Mouse (Mus musculus) cortical plate, adult 2 months (tissue): ENCODE data around the gene Bbip1. TPM values are rescaled to one million over a fixed set of nuclear protein-coding genes. Genes with fewer than 3 reads are reported as not detected.
"Not testable (repeated sequence)": the region's sequence is repeated elsewhere in the genome, so short reads cannot be mapped to it uniquely, and the experiment has no call there.

ENCODE experiments used
- H3K27ac ChIP-seq: fragments of 200-500 bp; 2 replicates; pipeline ENCODE4 v1.5.1; 2012; ENCODE audit warnings: low read length, control low read depth, inconsistent platforms; ENCODE audit not compliant: insufficient read depth
- H3K4me1 ChIP-seq: fragments of 200-500 bp; 2 replicates; pipeline ENCODE4 v1.6.1; 2011; ENCODE audit warnings: low read length; ENCODE audit not compliant: control insufficient read depth, insufficient read depth
- H3K4me3 ChIP-seq: fragments of 200-500 bp; 2 replicates; pipeline ENCODE4 v1.5.1; 2011; ENCODE audit warnings: mild to moderate bottlenecking, low read length, control low read depth; ENCODE audit not compliant: insufficient read depth
- CTCF ChIP-seq: fragments of 200-500 bp; IDR thresholded peaks from 2 replicates; pipeline ENCODE4 v1.5.1; 2011; ENCODE audit warnings: mild to moderate bottlenecking, control low read depth, low read length; ENCODE audit not compliant: insufficient read depth; ENCODE audit errors: extremely low read depth
- POLR2A ChIP-seq: fragments of 200-500 bp; IDR thresholded peaks from 2 replicates; pipeline ENCODE4 v1.6.1; 2011; ENCODE audit warnings: mild to moderate bottlenecking, low read length, control low read depth; ENCODE audit not compliant: insufficient read depth; ENCODE audit errors: extremely low read depth
- polyA plus RNA-seq: library from polyadenylated mRNA; depleted of rRNA; stranded (reverse); fragments of >200 nt; gene quantifications from 2 replicates; pipeline ENCODE4 v1.2.3, GENCODE M21; 2012; rRNA removed

Bbip1 gene
- 81.2 and 89.1 TPM in 2 replicates for polyA plus RNA-seq

DNA sequence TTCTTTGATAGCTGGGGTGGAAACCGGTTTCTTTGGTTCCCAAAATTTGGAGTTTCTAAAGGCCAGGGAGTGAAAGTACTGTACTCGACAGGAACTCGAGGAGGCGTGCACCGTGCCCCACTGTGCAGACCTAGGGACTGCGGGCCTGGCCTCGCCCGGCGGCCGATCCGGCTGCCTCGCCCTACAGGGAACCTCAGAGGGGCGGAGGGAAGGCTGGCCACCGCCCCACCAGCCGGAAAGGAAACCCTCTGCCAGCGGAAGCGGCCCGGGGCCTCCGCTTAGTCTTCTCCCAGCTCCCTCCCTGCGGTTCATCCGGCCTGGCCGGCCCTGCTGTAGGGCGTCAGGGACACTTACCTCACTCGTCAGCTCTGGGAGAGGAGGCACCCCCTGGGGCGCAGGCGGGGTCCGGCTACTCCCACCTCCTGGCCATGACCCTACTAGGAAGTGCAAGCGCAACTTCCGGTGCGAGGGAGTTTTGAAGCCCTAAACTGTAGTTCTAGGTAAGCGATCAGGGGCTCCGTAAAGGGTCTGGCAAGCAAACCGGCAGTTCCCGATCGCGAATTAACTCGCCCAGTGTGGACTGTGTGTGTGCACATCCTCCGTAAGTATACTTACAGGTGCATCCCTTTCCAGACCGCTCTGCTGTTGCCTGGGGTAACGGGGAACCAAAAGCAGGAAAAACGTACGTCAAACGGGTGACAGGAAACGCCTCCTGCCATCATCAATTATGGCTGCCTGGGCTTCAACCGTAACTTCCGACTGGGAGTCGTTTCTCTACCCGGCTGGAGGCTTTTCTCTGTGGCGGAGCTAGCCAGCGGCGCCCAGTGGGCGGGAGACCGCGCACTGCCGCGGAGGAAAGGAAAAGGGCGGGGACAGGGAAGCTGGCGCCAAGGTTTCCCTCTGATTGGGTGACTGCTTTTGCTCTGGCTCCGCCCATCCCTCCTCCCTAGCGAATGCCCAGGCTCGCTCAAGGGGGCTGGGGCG, at the start of gene Bbip1, which contains the start of gene Shoc2:
Bbip1 (minus strand) TSS at position 826 of the 984 bp plus-strand sequence.
Shoc2 (plus strand) TSS at position 505 of the 984 bp plus-strand sequence.
- H3K4me3 ChIP-seq: peak within 1 kb of the TSS; percentile 76
- TF ChIP-seq CTCF (no peak), POLR2A (peak; percentile 47)
- peaks cover 2% of the 10 kb centered on the region; the same call in 1 of the 2 replicates for H3K4me1 ChIP-seq
- H3K27ac ChIP-seq: peak within 1 kb of the TSS; percentile 66

DNA sequence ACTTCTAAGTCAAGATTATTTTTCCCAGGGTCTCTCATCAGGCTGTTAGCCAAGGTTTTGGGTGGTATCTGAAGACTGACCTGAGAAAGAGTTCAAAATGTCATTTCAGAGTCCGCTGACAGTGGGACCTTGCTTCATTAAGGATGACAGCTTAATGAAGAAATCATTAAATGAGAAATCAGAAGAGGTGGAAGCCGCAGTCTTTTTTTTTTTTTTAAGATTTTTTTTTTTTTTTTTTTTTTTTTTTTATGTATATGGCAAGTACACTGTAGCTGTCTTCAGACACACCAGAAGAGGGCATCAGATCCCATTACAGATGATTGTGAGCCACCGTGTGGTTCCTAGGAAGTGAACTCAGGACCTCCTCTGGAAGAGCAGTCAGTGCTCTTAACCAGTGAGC, 49.4 kb upstream of the Bbip1 start:
- no peak overlapping the region for H3K27ac ChIP-seq
- no peak overlapping the region for H3K4me3 ChIP-seq
- H3K4me1 ChIP-seq: peaks cover 2% of the 10 kb centered on the region
- TF ChIP-seq CTCF: no peak
- no peak for TF ChIP-seq POLR2A

DNA sequence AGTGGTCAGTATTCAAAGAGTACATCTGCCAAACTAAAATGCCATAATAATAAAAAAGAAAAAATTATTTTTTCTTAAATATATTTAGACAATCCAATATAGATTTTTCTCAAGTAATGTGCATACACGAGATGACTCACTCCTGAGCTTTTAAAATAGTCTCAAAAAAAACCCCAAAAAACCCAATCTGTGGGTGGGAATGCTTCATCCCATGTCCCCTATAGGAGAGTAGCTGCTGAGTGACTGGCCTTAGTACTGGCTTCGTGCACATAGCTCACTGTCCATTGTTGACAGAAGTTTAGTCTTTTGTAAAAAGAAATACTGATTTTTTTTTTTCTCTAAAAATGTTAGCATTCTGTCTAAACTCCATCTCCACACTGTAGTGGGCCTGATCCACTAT, 46.1 kb upstream of the Bbip1 start:
- no peak overlapping the region for H3K27ac ChIP-seq
- TF ChIP-seq CTCF: no peak
- no peak for TF ChIP-seq POLR2A
- H3K4me3 ChIP-seq: no peak overlapping the region
- H3K4me1 ChIP-seq: peaks cover 2% of the 10 kb centered on the region

DNA sequence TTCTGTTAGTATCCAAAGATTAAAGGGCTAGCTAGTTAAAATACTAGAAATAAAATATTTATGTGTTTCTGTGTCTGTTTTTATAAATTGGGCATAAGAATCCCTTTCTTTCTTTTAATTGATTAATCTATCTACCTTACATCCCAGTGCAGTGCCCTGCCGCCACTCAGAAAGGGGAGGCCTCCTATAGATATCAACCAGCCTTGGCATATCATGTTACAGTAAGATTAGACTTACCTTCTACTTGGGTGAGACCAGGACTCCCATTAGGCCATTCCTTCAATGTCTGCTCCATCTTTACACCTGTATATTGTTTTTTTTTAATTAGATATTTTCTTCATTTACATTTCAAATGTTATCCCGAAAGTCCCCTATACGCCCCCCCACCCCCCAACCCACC, 40.2 kb upstream of the Bbip1 start:
- no peak overlapping the region for H3K4me3 ChIP-seq
- H3K4me1 ChIP-seq: no peaks in the 10 kb centered on the region; the same call in 1 of the 2 replicates
- H3K27ac ChIP-seq: no peak overlapping the region
- no peak for TF ChIP-seq CTCF
- no peak for TF ChIP-seq POLR2A

DNA sequence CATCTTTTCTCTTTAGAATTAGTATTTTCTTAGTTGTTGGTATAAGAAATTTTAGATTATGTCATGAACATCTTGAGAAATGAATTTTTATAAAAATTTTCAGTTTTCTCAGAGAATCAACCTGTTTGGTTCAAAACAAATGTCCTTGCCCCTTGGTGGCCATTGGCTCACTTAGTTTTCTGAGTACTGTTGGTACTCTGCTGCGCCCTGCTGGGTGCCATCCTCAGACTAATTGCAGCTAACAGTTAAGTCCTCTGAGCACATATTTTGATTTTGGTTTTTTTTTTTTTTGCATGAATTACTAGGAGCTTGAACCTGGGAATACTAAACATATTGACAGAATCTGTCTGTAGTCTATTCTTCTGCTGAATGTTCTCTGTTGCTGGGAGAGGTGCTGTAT, 38.9 kb upstream of the Bbip1 start:
- TF ChIP-seq CTCF (peak; percentile 20; the same call in 1 of the 2 replicates), POLR2A (no peak)
- no peaks in the 10 kb centered on the region for H3K4me1 ChIP-seq
- no peak overlapping the region for H3K4me3 ChIP-seq
- H3K27ac ChIP-seq: no peak overlapping the region

DNA sequence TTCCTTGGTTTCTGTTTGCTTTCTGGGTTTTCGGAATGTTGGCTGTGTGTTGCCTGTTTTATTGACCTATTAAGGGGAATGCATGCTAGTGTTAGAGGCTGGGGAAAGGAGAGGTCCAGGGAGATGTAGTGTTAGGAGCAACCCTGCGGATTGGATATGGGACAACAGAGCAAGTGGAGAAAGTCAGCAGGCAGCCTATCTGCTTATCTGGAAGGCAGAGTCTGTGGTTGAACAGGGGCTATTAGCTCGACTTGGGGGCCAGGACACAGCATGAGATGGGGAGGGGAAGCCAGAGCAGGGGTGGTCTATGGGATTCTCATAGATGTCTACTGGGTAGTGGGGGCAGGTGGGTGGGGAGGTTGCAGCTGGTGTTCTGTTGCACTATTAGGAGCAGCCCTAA, 37.6 kb upstream of the Bbip1 start:
- H3K27ac ChIP-seq: no peak overlapping the region
- H3K4me1 ChIP-seq: no peaks in the 10 kb centered on the region
- no peak for TF ChIP-seq CTCF
- TF ChIP-seq POLR2A: no peak
- H3K4me3 ChIP-seq: no peak overlapping the region

DNA sequence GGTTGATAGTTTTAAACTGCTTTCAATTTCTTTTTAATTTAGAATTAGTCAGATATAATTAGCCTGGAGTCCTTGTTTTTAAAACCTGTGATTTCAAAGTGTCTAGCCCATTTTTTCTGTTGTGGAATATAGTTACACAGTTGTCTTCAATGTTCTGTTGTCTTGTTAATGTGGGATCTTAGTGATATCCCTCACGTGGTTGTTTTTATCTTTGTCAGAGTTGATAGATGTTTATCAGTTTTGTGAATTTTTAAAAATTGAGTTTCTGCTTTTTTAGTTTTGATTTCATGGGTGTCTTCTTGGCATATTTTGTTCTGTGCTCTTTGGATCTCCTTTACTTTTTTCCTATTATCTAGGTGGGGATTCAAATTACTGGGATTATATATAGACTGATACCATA, 29.2 kb upstream of the Bbip1 start:
- Histone ChIP-seq H3K4me3 (no peak overlapping the region), H3K27ac (no peak overlapping the region), H3K4me1 (no peaks in the 10 kb centered on the region)
- TF ChIP-seq POLR2A (no peak), CTCF (no peak)

DNA sequence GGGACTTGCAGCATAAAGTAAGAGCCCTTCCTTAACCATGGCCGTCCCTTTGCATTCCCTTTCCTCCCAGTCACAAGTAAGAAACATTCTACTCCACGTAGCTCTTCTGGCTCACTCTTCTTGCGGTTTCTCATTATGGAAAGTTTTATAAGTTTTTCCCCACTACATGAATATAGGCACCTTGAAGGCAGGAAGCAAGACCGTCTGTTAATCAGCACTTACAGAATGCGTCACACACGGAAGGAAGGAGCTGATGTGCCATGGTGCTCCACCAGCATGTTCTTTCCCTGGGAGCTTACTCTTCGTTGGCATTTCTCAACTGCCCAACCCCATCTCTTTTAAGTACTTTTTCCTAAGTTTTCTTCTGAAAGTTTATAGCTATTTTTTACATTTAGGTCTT, 27.5 kb upstream of the Bbip1 start:
- no peaks in the 10 kb centered on the region for H3K4me1 ChIP-seq
- TF ChIP-seq POLR2A: no peak
- TF ChIP-seq CTCF: no peak
- no peak overlapping the region for H3K4me3 ChIP-seq
- no peak overlapping the region for H3K27ac ChIP-seq

DNA sequence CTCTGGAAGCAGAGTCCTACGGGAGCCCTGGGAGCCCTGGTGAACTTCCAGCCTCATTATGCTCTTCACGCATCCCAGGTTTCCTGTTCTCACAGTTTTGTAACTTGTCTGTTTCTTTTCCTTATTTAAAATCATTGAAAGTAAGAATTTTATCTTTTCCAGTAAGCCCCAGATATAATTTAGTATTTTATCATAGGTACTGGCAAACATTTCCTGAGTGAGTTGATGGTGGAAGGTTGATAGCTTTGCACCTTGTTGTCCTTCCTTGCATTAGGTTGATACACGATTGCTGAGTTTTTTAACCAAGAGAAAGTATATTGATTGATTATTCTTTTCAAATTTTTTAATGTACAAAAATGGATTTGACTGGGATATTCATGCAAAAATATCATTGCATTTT, 24.8 kb upstream of the Bbip1 start:
- Histone ChIP-seq H3K4me3 (no peak overlapping the region), H3K27ac (no peak overlapping the region), H3K4me1 (no peaks in the 10 kb centered on the region)
- TF ChIP-seq CTCF: no peak
- no peak for TF ChIP-seq POLR2A

DNA sequence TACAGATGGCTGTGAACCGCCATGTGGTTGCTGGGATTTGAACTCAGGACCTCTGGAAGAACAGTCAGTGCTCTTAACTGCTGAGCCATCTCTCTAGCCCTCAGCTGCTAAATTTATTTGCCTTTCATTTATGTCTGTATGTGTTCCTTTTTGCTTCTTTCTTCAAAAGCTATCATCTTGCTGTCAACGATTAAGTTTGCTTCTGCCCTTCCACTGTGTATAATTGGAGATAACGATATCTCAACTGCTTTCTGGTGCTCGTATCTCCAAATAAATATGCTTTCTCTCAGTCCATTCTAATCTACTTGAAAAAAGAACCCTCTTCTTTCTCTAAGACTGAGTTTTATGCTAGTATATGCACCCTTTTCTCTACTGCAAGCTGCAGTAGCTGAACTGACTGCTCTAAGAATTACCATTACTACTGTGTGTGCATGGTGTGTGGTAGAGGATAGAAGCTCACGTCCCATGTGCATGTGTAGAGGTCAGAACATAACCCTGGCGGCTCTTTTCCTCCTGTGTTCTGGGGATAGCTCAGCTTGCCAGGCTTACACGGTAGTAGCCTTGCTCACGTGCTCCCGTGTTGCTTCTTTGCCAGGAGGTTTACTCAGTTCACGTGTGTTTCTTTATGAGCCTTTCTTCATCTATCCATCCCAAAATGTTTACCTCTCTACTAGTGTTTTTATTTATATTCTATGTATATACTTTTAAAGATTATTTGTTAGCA, 20.6 kb upstream of the Bbip1 start:
- TF ChIP-seq POLR2A: no peak
- TF ChIP-seq CTCF: no peak

DNA sequence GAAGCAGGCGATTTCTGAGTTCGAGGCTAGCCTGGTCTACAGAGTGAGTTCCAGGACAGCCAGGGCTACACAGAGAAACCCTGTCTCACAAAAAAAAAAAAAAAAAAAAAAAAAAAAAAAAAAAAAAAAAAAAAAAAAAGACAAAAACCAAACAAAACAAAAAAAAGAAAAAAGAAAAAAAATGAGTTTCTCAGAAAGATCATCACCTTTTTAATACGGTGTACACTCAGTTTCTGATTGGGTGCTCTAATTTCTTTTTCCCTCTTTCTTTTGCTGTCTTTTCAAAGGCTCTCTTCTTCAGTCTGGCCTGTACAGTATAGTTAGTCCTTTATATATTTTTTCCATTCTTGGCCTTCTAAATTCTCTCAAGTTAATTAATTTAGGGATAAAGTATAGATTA, 19.9 kb upstream of the Bbip1 start:
- H3K27ac ChIP-seq, H3K4me1 ChIP-seq: not testable (repeated sequence)

More for the DNA sequence above, 20.6 kb upstream of the Bbip1 start:
- Histone ChIP-seq H3K4me1 (no peaks in the 10 kb centered on the region), H3K27ac (no peak overlapping the region), H3K4me3 (no peak overlapping the region)

More for the DNA sequence above, 19.9 kb upstream of the Bbip1 start:
- H3K4me3 ChIP-seq: not testable (repeated sequence)
